Mouse (Mus musculus) liver, adult (tissue): ENCODE measurements around the gene Cdh22.

Experiments
- GATA4 ChIP-seq: IDR thresholded peaks from 2 replicates; pipeline ENCODE4 v1.6.1; 2014; ENCODE audit warnings: mild to moderate bottlenecking, low read length; ENCODE audit not compliant: insufficient replicate concordance

The Cdh22 gene

GRCm38 (mm10) chr2:165234613-165235291, at the start of gene Cdh22:
Cdh22 (minus strand) TSS chr2:165234853.
- TF ChIP-seq GATA4 = no peak

GRCm38 (mm10) chr2:165284377-165284776, 49.7 kb upstream of the Cdh22 start:
- TF ChIP-seq GATA4 = no peak

GRCm38 (mm10) chr2:165283644-165284043, 49.0 kb upstream of the Cdh22 start:
- TF ChIP-seq GATA4 = no peak

GRCm38 (mm10) chr2:165281779-165282311, 47.2 kb upstream of the Cdh22 start:
- TF ChIP-seq GATA4 = no peak

- TF ChIP-seq GATA4 = no peak
Observed at GRCm38 (mm10) chr2:165279351-165279750, 44.7 kb upstream of the Cdh22 start.

- TF ChIP-seq GATA4 = no peak
Observed at GRCm38 (mm10) chr2:165277188-165277740, 42.6 kb upstream of the Cdh22 start.

GRCm38 (mm10) chr2:165275824-165276223, 41.2 kb upstream of the Cdh22 start:
- TF ChIP-seq GATA4 = no peak

GRCm38 (mm10) chr2:165275124-165275640, 40.5 kb upstream of the Cdh22 start:
- no peak for TF ChIP-seq GATA4

GRCm38 (mm10) chr2:165273589-165273988, 38.9 kb upstream of the Cdh22 start:
- TF ChIP-seq GATA4 = no peak

- TF ChIP-seq GATA4 = no peak
Observed at GRCm38 (mm10) chr2:165271326-165271725, 36.7 kb upstream of the Cdh22 start.

GRCm38 (mm10) chr2:165270858-165271257, 36.2 kb upstream of the Cdh22 start:
- no peak for TF ChIP-seq GATA4

- no peak for TF ChIP-seq GATA4
Observed at GRCm38 (mm10) chr2:165266739-165267138, 32.1 kb upstream of the Cdh22 start.

- TF ChIP-seq GATA4 = no peak
Observed at GRCm38 (mm10) chr2:165263861-165264260, 29.2 kb upstream of the Cdh22 start.

GRCm38 (mm10) chr2:165262274-165262990, 27.8 kb upstream of the Cdh22 start:
- no peak for TF ChIP-seq GATA4

GRCm38 (mm10) chr2:165259859-165260258, 25.2 kb upstream of the Cdh22 start:
- TF ChIP-seq GATA4 = no peak

GRCm38 (mm10) chr2:165258321-165258720, 23.7 kb upstream of the Cdh22 start:
- no peak for TF ChIP-seq GATA4

GRCm38 (mm10) chr2:165257151-165257834, 22.6 kb upstream of the Cdh22 start:
- TF ChIP-seq GATA4 = no peak
